Mouse (Mus musculus) myocyte (in vitro differentiated cells): ENCODE results near the gene Vmn1r15. TPM values are rescaled to one million over a fixed set of nuclear protein-coding genes. Genes with fewer than 3 reads are reported as not detected.

ENCODE experiments used
- H3K27me3 ChIP-seq: one replicate; pipeline ENCODE4 v1.6.1; 2011; ENCODE audit not compliant: control insufficient read depth, insufficient read depth, insufficient read length
- H3K36me3 ChIP-seq: one replicate; pipeline ENCODE4 v1.6.1; 2011; ENCODE audit not compliant: control insufficient read depth, insufficient read depth
- H3K4me2 ChIP-seq: one replicate; pipeline ENCODE4 v1.6.1; 2011; ENCODE audit warnings: low read depth, control low read depth
- H3K4me3 ChIP-seq: one replicate; pipeline ENCODE4 v1.5.1; 2011; ENCODE audit warnings: mild to moderate bottlenecking, control low read depth, moderate library complexity
- H3K79me2 ChIP-seq: one replicate; pipeline ENCODE4 v1.6.1; 2011; ENCODE audit not compliant: control insufficient read depth, insufficient read depth
- H3ac ChIP-seq: one replicate; pipeline ENCODE4 v1.6.1; 2011; ENCODE audit not compliant: control insufficient read depth, insufficient read length
- MAX ChIP-seq: IDR thresholded peaks from one replicate; pipeline ENCODE4 v1.6.1; 2011; ENCODE audit warnings: low read depth, mild to moderate bottlenecking, control low read depth
- polyA plus RNA-seq: library from polyadenylated mRNA; unstranded; fragments of >200 nt; fragmentation: generic; extraction: Trizol; gene quantifications from one replicate; pipeline ENCODE4 v1.2.1, GENCODE M21; 2012; ENCODE audit warnings: missing spikeins

The Vmn1r15 gene
- polyA plus RNA-seq, 1 experiment, result not detected

DNA sequence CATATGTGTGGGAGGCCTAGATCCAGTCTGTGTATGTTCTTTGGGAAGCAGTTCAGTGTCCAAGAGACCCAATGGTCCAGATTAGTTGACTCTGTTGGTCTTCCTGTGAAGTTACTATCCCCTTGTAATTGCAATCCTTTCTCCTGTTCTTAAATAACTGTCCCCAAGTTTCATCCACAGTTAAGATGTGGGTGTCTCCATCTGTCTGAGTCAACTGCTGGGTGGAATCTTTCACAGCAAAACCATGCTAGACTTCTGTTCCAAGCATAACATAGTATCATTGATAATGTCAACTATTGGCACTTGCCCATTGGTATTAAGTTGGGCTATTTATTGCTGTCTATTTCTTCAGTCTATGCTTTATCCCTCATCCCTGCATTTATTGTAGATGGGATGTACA is 21.2 kb downstream of the Vmn1r15 start:
- Histone ChIP-seq H3K36me3 (no peaks in the 10 kb centered on the region), H3K79me2 (no peaks in the 10 kb centered on the region), H3K4me3 (no peak overlapping the region), H3K27me3 (no peaks in the 10 kb centered on the region), H3ac (no peak overlapping the region), H3K4me2 (no peak overlapping the region)
- TF ChIP-seq MAX, result no peak

Other genes with a start within 250 kb of the Vmn1r15 start
- not detected for gene Vmn1r7, start 232.6 kb upstream of the Vmn1r15 start, polyA plus RNA-seq
- gene Vmn1r8, start 225.7 kb upstream of the Vmn1r15 start, polyA plus RNA-seq, result not detected
- gene Vmn1r9, start 191.2 kb upstream of the Vmn1r15 start, polyA plus RNA-seq, result not detected
- gene Vmn1r10, start 148.5 kb upstream of the Vmn1r15 start, polyA plus RNA-seq, result not detected
- not detected for gene Vmn1r11, start 124.5 kb upstream of the Vmn1r15 start, polyA plus RNA-seq
- gene Vmn1r12, start 101.0 kb upstream of the Vmn1r15 start, polyA plus RNA-seq, result not detected
- not detected for gene Vmn1r13, start 54.7 kb upstream of the Vmn1r15 start, polyA plus RNA-seq
- not detected for gene Vmn1r14, start 26.3 kb upstream of the Vmn1r15 start, polyA plus RNA-seq
- not detected for gene Vmn1r16, start 71.5 kb downstream of the Vmn1r15 start, polyA plus RNA-seq
- gene Vmn1r17, start 105.8 kb downstream of the Vmn1r15 start, polyA plus RNA-seq, result not detected
- not detected for gene Vmn1r18, start 137.8 kb downstream of the Vmn1r15 start, polyA plus RNA-seq
- not detected for gene Vmn1r19, start 145.8 kb downstream of the Vmn1r15 start, polyA plus RNA-seq
- not detected for gene Vmn1r20, start 171.0 kb downstream of the Vmn1r15 start, polyA plus RNA-seq